Mouse (Mus musculus): Measurements from ENCODE around the gene Bach1. TPM values are rescaled to one million over a fixed set of nuclear protein-coding genes. Genes with fewer than 3 reads are reported as not detected.
"Not testable (repeated sequence)": the region's sequence is repeated elsewhere in the genome, so short reads cannot be mapped to it uniquely, and the experiment has no call there.

Gene Bach1
- polyA plus RNA-seq, 1 experiment from 2014 or later: 14.3 TPM

- H3K27me3 ChIP-seq (ENCODE audit: control insufficient read depth, insufficient read depth, low read depth, low read length); H3K4me3 ChIP-seq (ENCODE audit: low read depth, low read length); H3K27ac ChIP-seq (ENCODE audit: low read length); ATAC-seq; H3K4me2 ChIP-seq (ENCODE audit: low read length); H3K9me3 ChIP-seq (replicated peaks; ENCODE audit: control insufficient read depth, low read length, poor library complexity, severe bottlenecking); H3K9ac ChIP-seq (ENCODE audit: low read depth, low read length); H3K4me1 ChIP-seq (ENCODE audit: control insufficient read depth, insufficient read depth, low read length); H3K36me3 ChIP-seq (ENCODE audit: control insufficient read depth, insufficient read depth, low read length): not testable (repeated sequence)
- 93% methylated on average over 7 of the region's 7 CpGs for WGBS
Measured at GRCm38 (mm10) chr16:87688823-87689222, 9.9 kb upstream of the Bach1 start.

- H3K27ac ChIP-seq (ENCODE audit: low read length): no peak overlapping the region
- no peaks in the 10 kb centered on the region for H3K27me3 ChIP-seq (ENCODE audit: control insufficient read depth, insufficient read depth, low read depth, low read length)
- H3K9ac ChIP-seq (ENCODE audit: low read depth, low read length): no peak overlapping the region
- H3K4me1 ChIP-seq (ENCODE audit: control insufficient read depth, insufficient read depth, low read length): no peaks in the 10 kb centered on the region
- H3K4me3 ChIP-seq (ENCODE audit: low read depth, low read length): no peak overlapping the region
- no peak for ATAC-seq
- no peaks in the 10 kb centered on the region for H3K9me3 ChIP-seq (replicated peaks; ENCODE audit: control insufficient read depth, low read length, poor library complexity, severe bottlenecking)
- no peak overlapping the region for H3K4me2 ChIP-seq (ENCODE audit: low read length)
- no peaks in the 10 kb centered on the region for H3K36me3 ChIP-seq (ENCODE audit: control insufficient read depth, insufficient read depth, low read length)
- WGBS: 79% methylated on average over 8 of the region's 8 CpGs
Measured at GRCm38 (mm10) chr16:87689225-87689624, 9.5 kb upstream of the Bach1 start.

- Histone ChIP-seq H3K9me3 (replicated peaks; ENCODE audit: control insufficient read depth, low read length, poor library complexity, severe bottlenecking) (no peaks in the 10 kb centered on the region), H3K4me3 (ENCODE audit: low read depth, low read length) (no peak overlapping the region), H3K27ac (ENCODE audit: low read length) (no peak overlapping the region), H3K27me3 (ENCODE audit: control insufficient read depth, insufficient read depth, low read depth, low read length) (no peaks in the 10 kb centered on the region), H3K4me2 (ENCODE audit: low read length) (no peak overlapping the region), H3K9ac (ENCODE audit: low read depth, low read length) (no peak overlapping the region), H3K36me3 (ENCODE audit: control insufficient read depth, insufficient read depth, low read length) (no peaks in the 10 kb centered on the region), H3K4me1 (ENCODE audit: control insufficient read depth, insufficient read depth, low read length) (no peaks in the 10 kb centered on the region)
- 91% methylated on average over 4 of the region's 4 CpGs for WGBS
- no peak for ATAC-seq
Measured at GRCm38 (mm10) chr16:87690506-87690905, 8.2 kb upstream of the Bach1 start.

- no peaks in the 10 kb centered on the region for H3K4me1 ChIP-seq (ENCODE audit: control insufficient read depth, insufficient read depth, low read length)
- H3K4me2 ChIP-seq (ENCODE audit: low read length): no peak overlapping the region
- H3K27me3 ChIP-seq (ENCODE audit: control insufficient read depth, insufficient read depth, low read depth, low read length): no peaks in the 10 kb centered on the region
- 94% methylated on average over 4 of the region's 4 CpGs for WGBS
- no peak overlapping the region for H3K4me3 ChIP-seq (ENCODE audit: low read depth, low read length)
- no peak for ATAC-seq
- no peaks in the 10 kb centered on the region for H3K36me3 ChIP-seq (ENCODE audit: control insufficient read depth, insufficient read depth, low read length)
- H3K9ac ChIP-seq (ENCODE audit: low read depth, low read length): no peak overlapping the region
- H3K27ac ChIP-seq (ENCODE audit: low read length): no peak overlapping the region
- no peaks in the 10 kb centered on the region for H3K9me3 ChIP-seq (replicated peaks; ENCODE audit: control insufficient read depth, low read length, poor library complexity, severe bottlenecking)
Measured at GRCm38 (mm10) chr16:87691102-87691501, 7.6 kb upstream of the Bach1 start.

GRCm38 (mm10) chr16:87692591-87692990, 6.2 kb upstream of the Bach1 start:
- no peaks in the 10 kb centered on the region for H3K36me3 ChIP-seq (ENCODE audit: control insufficient read depth, insufficient read depth, low read length)
- no peaks in the 10 kb centered on the region for H3K4me1 ChIP-seq (ENCODE audit: control insufficient read depth, insufficient read depth, low read length)
- H3K27me3 ChIP-seq (ENCODE audit: control insufficient read depth, insufficient read depth, low read depth, low read length): no peaks in the 10 kb centered on the region
- H3K27ac ChIP-seq (ENCODE audit: low read length): no peak overlapping the region
- H3K9me3 ChIP-seq (replicated peaks; ENCODE audit: control insufficient read depth, low read length, poor library complexity, severe bottlenecking): no peaks in the 10 kb centered on the region
- H3K4me3 ChIP-seq (ENCODE audit: low read depth, low read length): no peak overlapping the region
- ATAC-seq: no peak
- 94% methylated on average over 2 of the region's 2 CpGs for WGBS
- no peak overlapping the region for H3K9ac ChIP-seq (ENCODE audit: low read depth, low read length)
- no peak overlapping the region for H3K4me2 ChIP-seq (ENCODE audit: low read length)

- WGBS: 30% methylated on average over 16 of the region's 16 CpGs
- Histone ChIP-seq H3K9ac (ENCODE audit: low read depth, low read length) (peak overlapping the region; percentile 91), H3K27ac (ENCODE audit: low read length) (peak overlapping the region; percentile 92), H3K4me2 (ENCODE audit: low read length) (peak overlapping the region; percentile 89), H3K27me3 (ENCODE audit: control insufficient read depth, insufficient read depth, low read depth, low read length) (no peaks in the 10 kb centered on the region), H3K4me1 (ENCODE audit: control insufficient read depth, insufficient read depth, low read length) (peaks cover 17% of the 10 kb centered on the region), H3K9me3 (replicated peaks; ENCODE audit: control insufficient read depth, low read length, poor library complexity, severe bottlenecking) (no peaks in the 10 kb centered on the region), H3K36me3 (ENCODE audit: control insufficient read depth, insufficient read depth, low read length) (no peaks in the 10 kb centered on the region), H3K4me3 (ENCODE audit: low read depth, low read length) (peak overlapping the region; percentile 92)
- peak; percentile 18 for ATAC-seq
Measured at GRCm38 (mm10) chr16:87697707-87698365, 909 bp upstream of the Bach1 start.

- Histone ChIP-seq H3K36me3 (ENCODE audit: control insufficient read depth, insufficient read depth, low read length) (no peaks in the 10 kb centered on the region), H3K4me1 (ENCODE audit: control insufficient read depth, insufficient read depth, low read length) (peaks cover 28% of the 10 kb centered on the region), H3K27me3 (ENCODE audit: control insufficient read depth, insufficient read depth, low read depth, low read length) (no peaks in the 10 kb centered on the region), H3K4me3 (ENCODE audit: low read depth, low read length) (peak overlapping the region; percentile 92), H3K4me2 (ENCODE audit: low read length) (peak overlapping the region; percentile 89), H3K27ac (ENCODE audit: low read length) (peak overlapping the region; percentile 92), H3K9ac (ENCODE audit: low read depth, low read length) (peak overlapping the region; percentile 91), H3K9me3 (replicated peaks; ENCODE audit: control insufficient read depth, low read length, poor library complexity, severe bottlenecking) (no peaks in the 10 kb centered on the region)
- no peak; the same call in 1 of the 2 replicates for ATAC-seq
- WGBS: under 1% methylated on average over 20 of the region's 20 CpGs
Measured at GRCm38 (mm10) chr16:87699306-87699692, 554 bp downstream of the Bach1 start.

GRCm38 (mm10) chr16:87699693-87700394, 1.1 kb downstream of the Bach1 start:
- H3K9ac ChIP-seq (ENCODE audit: low read depth, low read length): peak overlapping the region; percentile 91
- under 1% methylated on average over 20 of the region's 20 CpGs for WGBS
- H3K27ac ChIP-seq (ENCODE audit: low read length): peak overlapping the region; percentile 92
- H3K4me3 ChIP-seq (ENCODE audit: low read depth, low read length): peak overlapping the region; percentile 92
- H3K9me3 ChIP-seq (replicated peaks; ENCODE audit: control insufficient read depth, low read length, poor library complexity, severe bottlenecking): no peaks in the 10 kb centered on the region
- H3K4me1 ChIP-seq (ENCODE audit: control insufficient read depth, insufficient read depth, low read length): peaks cover 28% of the 10 kb centered on the region
- H3K4me2 ChIP-seq (ENCODE audit: low read length): peak overlapping the region; percentile 89
- H3K27me3 ChIP-seq (ENCODE audit: control insufficient read depth, insufficient read depth, low read depth, low read length): no peaks in the 10 kb centered on the region
- H3K36me3 ChIP-seq (ENCODE audit: control insufficient read depth, insufficient read depth, low read length): no peaks in the 10 kb centered on the region
- peak; percentile 29 for ATAC-seq

GRCm38 (mm10) chr16:87700395-87700765, 1.6 kb downstream of the Bach1 start:
- Histone ChIP-seq H3K27ac (ENCODE audit: low read length) (peak overlapping the region; percentile 92), H3K4me2 (ENCODE audit: low read length) (peak overlapping the region; percentile 89), H3K9me3 (replicated peaks; ENCODE audit: control insufficient read depth, low read length, poor library complexity, severe bottlenecking) (no peaks in the 10 kb centered on the region), H3K27me3 (ENCODE audit: control insufficient read depth, insufficient read depth, low read depth, low read length) (no peaks in the 10 kb centered on the region), H3K36me3 (ENCODE audit: control insufficient read depth, insufficient read depth, low read length) (no peaks in the 10 kb centered on the region), H3K4me1 (ENCODE audit: control insufficient read depth, insufficient read depth, low read length) (peaks cover 28% of the 10 kb centered on the region), H3K9ac (ENCODE audit: low read depth, low read length) (peak overlapping the region; percentile 91), H3K4me3 (ENCODE audit: low read depth, low read length) (peak overlapping the region; percentile 92)
- WGBS: 18% methylated on average over 3 of the region's 3 CpGs
- ATAC-seq: no peak
